Mouse (Mus musculus) heart, adult 2 months (tissue): ENCODE results near the gene Vezt. TPM values are rescaled to one million over a fixed set of nuclear protein-coding genes. Genes with fewer than 3 reads are reported as not detected.

Experiments used
- DNase-seq, 2 experiments: peaks; one replicate each; pipeline ENCODE4 v3.0.0; 2021
- H3K27ac ChIP-seq: fragments of 200-600 bp; 2 replicates; pipeline ENCODE4 v1.8.1; 2022
- H3K27me3 ChIP-seq: fragments of 200-500 bp; 2 replicates; pipeline ENCODE4 v1.6.1; 2012; ENCODE audit warnings: mild to moderate bottlenecking, low read length, inconsistent platforms, mixed read lengths; ENCODE audit not compliant: control insufficient read depth, insufficient read depth
- H3K36me3 ChIP-seq: fragments of 200-500 bp; 2 replicates; pipeline ENCODE4 v1.6.1; 2012; ENCODE audit warnings: low read length, inconsistent platforms; ENCODE audit not compliant: control insufficient read depth, insufficient read depth
- H3K4me1 ChIP-seq: fragments of 200-500 bp; 2 replicates; pipeline ENCODE4 v1.6.1; 2011; ENCODE audit warnings: low read length; ENCODE audit not compliant: control insufficient read depth, insufficient read depth
- H3K4me3 ChIP-seq: fragments of 200-600 bp; 2 replicates; pipeline ENCODE4 v1.8.1; 2022
- H3K79me2 ChIP-seq: fragments of 200-500 bp; replicated peaks from 2 replicates; pipeline ENCODE4 v1.6.1; 2012; ENCODE audit warnings: mild to moderate bottlenecking, inconsistent platforms, low read length, moderate library complexity, mixed read lengths; ENCODE audit not compliant: control insufficient read depth, insufficient read depth
- H3K9ac ChIP-seq: fragments of 200-500 bp; 2 replicates; pipeline ENCODE4 v1.6.1; 2012; ENCODE audit warnings: low read depth, mild to moderate bottlenecking, control low read depth, inconsistent platforms, low read length, mixed read lengths
- CTCF ChIP-seq: fragments of 200-600 bp; IDR thresholded peaks from 2 replicates; pipeline ENCODE4 v1.8.1; 2022; ENCODE audit warnings: antibody characterized with exemption, mild to moderate bottlenecking, moderate library complexity
- EP300 ChIP-seq: fragments of 200-500 bp; IDR thresholded peaks from 2 replicates; pipeline ENCODE4 v1.6.1; 2011; ENCODE audit warnings: low read depth, low read length, control low read depth; ENCODE audit not compliant: insufficient read depth
- POLR2A ChIP-seq: fragments of 200-500 bp; IDR thresholded peaks from 2 replicates; pipeline ENCODE4 v1.6.1; 2011; ENCODE audit warnings: mild to moderate bottlenecking, low read depth, low read length, control low read depth; ENCODE audit not compliant: insufficient read depth
- WGBS: fragments of 180-500 bp; shearing (Covaris S2); methylation state at CpG from one replicate; pipeline ENCODE4 v1.1.7; 2018; 5-methylcytosine and 5-hydroxymethylcytosine counted together
- intact Hi-C: fragments of 180-260 bp; cut with DNase I; formaldehyde crosslinking; loops from one replicate; pipeline ENCODE4 v1.15.1; 2025
- polyA plus RNA-seq: library from polyadenylated mRNA; depleted of rRNA; stranded (reverse); fragments of >200 nt; gene quantifications from 2 replicates; pipeline ENCODE4 v1.2.3, GENCODE M21; 2012
- total RNA-seq, 2 experiments: library from RNA; stranded (reverse); gene quantifications; 2 replicates each; pipeline ENCODE4 v1.2.3; 2021

Gene Vezt
- total and polyA plus RNA-seq, 3 experiments = 17.4 to 45.4 (median 38.8) TPM

DNA sequence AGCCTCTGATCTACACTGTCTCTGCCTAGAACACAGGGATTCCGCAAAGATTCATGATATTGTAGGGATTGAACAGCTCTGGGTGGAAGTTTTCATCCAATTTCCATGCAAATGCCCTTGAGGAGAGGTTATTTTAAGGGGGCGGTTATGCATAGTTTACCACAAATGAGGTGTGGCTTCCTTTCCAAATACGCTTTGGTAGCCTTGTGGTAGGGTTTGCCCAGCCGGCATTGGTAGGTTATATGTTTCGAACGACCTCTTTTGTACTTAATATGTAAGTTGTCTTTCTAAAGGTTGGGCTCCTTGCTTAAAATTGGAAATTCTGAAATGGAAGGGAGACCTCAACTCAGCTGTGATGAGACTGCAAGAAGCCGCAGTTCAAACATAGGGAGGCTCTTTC, 127.1 kb downstream of the Vezt start:
- TF ChIP-seq CTCF (no peak), EP300 (no peak), POLR2A (no peak)
- intact Hi-C loops = no loop called here
- Histone ChIP-seq H3K27ac (no peak overlapping the region), H3K4me3 (no peak overlapping the region), H3K27me3 (no peaks in the 10 kb centered on the region), H3K36me3 (no peaks in the 10 kb centered on the region), H3K9ac (no peak overlapping the region), H3K79me2 (no peaks in the 10 kb centered on the region), H3K4me1 (no peaks in the 10 kb centered on the region)
- no peak for DNase-seq
- WGBS = 92% methylated on average over 7 of the region's 7 CpGs

GRCm38 (mm10) chr10:93907376-93907775, 128.2 kb downstream of the Vezt start:
- WGBS = 64% methylated on average over 10 of the region's 10 CpGs

DNA sequence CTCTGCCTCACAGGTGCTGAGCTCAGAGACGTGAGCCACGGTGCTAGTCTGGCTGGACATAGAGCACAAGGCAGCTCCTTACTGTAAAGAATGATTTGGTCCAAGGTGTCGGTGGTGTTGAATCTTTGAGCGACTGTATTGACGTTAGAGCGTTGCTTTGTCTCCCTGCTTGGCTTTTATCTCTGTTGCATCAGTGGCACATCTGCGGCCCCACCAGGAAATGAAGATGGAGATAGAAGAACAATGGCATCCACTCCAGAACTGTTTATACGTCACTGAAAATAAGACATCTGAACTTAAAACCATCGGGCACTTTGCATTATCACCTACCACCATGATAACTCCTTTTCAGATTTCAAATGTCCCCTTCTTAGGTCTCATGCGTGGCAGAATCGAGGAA, 135.7 kb downstream of the Vezt start:
- Histone ChIP-seq H3K9ac (no peak overlapping the region), H3K4me1 (no peaks in the 10 kb centered on the region), H3K36me3 (no peaks in the 10 kb centered on the region), H3K27me3 (no peaks in the 10 kb centered on the region), H3K79me2 (no peaks in the 10 kb centered on the region), H3K4me3 (no peak overlapping the region), H3K27ac (no peak overlapping the region)
- WGBS = 60% methylated on average over 11 of the region's 11 CpGs
- intact Hi-C loops = no loop called here
- no peak for DNase-seq
- no peak for TF ChIP-seq POLR2A
- no peak for TF ChIP-seq CTCF
- no peak for TF ChIP-seq EP300

More at GRCm38 (mm10) chr10:93907376-93907775, 128.2 kb downstream of the Vezt start:
- Histone ChIP-seq H3K79me2 (no peaks in the 10 kb centered on the region), H3K4me3 (no peak overlapping the region), H3K36me3 (no peaks in the 10 kb centered on the region), H3K27ac (no peak overlapping the region), H3K9ac (no peak overlapping the region), H3K4me1 (no peaks in the 10 kb centered on the region), H3K27me3 (no peaks in the 10 kb centered on the region)
- intact Hi-C loops = no loop called here
- no peak for DNase-seq
- TF ChIP-seq POLR2A (no peak), EP300 (no peak), CTCF (no peak)

DNA sequence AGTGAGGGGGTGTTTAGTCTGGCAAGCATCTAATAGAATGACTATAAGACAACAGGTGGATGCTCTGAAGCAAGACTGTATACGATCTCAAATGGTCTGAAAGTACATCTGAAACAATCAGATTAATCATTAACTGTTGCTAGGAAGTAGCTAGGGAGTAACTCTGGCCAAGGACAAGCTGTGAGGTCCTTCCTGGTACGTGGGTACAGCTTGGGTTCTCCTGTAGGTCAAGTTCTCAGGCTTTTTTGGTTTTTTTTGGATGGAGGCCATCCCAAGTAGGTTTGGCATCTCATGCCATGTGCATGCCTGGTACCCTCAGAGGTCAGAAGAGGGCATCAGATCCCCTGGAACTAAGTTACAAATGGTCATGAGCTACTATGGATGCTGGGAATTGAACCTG, 136.3 kb downstream of the Vezt start:
- no peak overlapping the region for H3K4me3 ChIP-seq
- 62% methylated on average over 2 of the region's 2 CpGs for WGBS
- TF ChIP-seq CTCF (no peak), POLR2A (no peak), EP300 (no peak)
- no peaks in the 10 kb centered on the region for H3K4me1 ChIP-seq
- no peaks in the 10 kb centered on the region for H3K79me2 ChIP-seq
- no peak overlapping the region for H3K27ac ChIP-seq
- DNase-seq = no peak
- H3K9ac ChIP-seq = no peak overlapping the region
- intact Hi-C loops = no loop called here
- H3K36me3 ChIP-seq = no peaks in the 10 kb centered on the region
- no peaks in the 10 kb centered on the region for H3K27me3 ChIP-seq

GRCm38 (mm10) chr10:93897043-93897646, 138.5 kb downstream of the Vezt start, which contains the start of gene Metap2:
Gene Metap2 (minus strand): TSS chr10:93897093.
- H3K4me3 ChIP-seq = no peak within 1 kb of the TSS
- no peaks in the 10 kb centered on the region for H3K27me3 ChIP-seq
- WGBS = 54% methylated on average over 7 of the region's 7 CpGs
- DNase-seq = no peak
- intact Hi-C loops = no loop called here
- H3K4me1 ChIP-seq = no peaks in the 10 kb centered on the region
- no peaks in the 10 kb centered on the region for H3K36me3 ChIP-seq
- H3K27ac ChIP-seq = no peak within 1 kb of the TSS
- H3K9ac ChIP-seq = no peak within 1 kb of the TSS
- TF ChIP-seq EP300 = no peak
- no peak for TF ChIP-seq POLR2A
- no peak for TF ChIP-seq CTCF
- no peaks in the 10 kb centered on the region for H3K79me2 ChIP-seq

- H3K79me2 ChIP-seq = no peaks in the 10 kb centered on the region; the same call in 1 of the 2 replicates
- H3K36me3 ChIP-seq = no peaks in the 10 kb centered on the region; the same call in 1 of the 2 replicates
- no peak for DNase-seq
- intact Hi-C loops = no loop called here
- H3K4me3 ChIP-seq = no peak overlapping the region
- H3K9ac ChIP-seq = no peak overlapping the region
- H3K27ac ChIP-seq = no peak overlapping the region
- TF ChIP-seq EP300 (no peak), CTCF (no peak), POLR2A (no peak)
- peaks cover 2% of the 10 kb centered on the region; the same call in 1 of the 2 replicates for H3K4me1 ChIP-seq
- H3K27me3 ChIP-seq = no peaks in the 10 kb centered on the region
- WGBS = 89% methylated on average over 4 of the region's 4 CpGs
Measured at GRCm38 (mm10) chr10:93892551-93892950, 143.1 kb downstream of the Vezt start.
